Mouse (Mus musculus) adrenal gland, adult 2 months (tissue): Measurements from ENCODE around the gene 1810046K07Rik. TPM values are rescaled to one million over a fixed set of nuclear protein-coding genes. Genes with fewer than 3 reads are reported as not detected.

Source experiments
- DNase-seq: peaks from one replicate; pipeline ENCODE4 v3.0.0; 2021
- polyA plus RNA-seq: library from polyadenylated mRNA; depleted of rRNA; stranded (reverse); fragments of >200 nt; gene quantifications from 2 replicates; pipeline ENCODE4 v1.2.3, GENCODE M21; 2012; rRNA removed
- total RNA-seq, 2 experiments: library from RNA; stranded (reverse); gene quantifications; 2 replicates each; pipeline ENCODE4 v1.2.3; 2021

Gene 1810046K07Rik
- total and polyA plus RNA-seq, 3 experiments, result not detected

DNA sequence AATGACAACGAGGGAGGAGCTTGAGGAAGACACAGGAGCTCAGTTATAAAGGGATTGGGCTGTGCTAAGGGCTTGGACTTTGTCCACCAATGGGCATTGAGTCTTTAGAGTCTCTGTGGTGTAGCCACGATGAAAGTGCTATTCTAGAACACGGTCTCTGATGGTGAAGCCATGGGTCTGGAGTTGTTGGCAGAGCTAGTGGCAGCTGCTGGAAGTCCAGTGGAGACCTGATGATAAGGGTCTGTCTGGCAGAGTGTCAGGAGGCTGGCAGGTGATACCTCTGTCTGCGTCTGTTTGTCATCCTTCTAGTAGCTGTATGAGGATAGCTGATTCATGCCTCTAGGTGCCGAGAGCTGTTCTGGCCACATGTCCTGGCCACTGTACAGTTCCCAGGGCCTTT is 24.7 kb downstream of the 1810046K07Rik start:
- no peak for DNase-seq

DNA sequence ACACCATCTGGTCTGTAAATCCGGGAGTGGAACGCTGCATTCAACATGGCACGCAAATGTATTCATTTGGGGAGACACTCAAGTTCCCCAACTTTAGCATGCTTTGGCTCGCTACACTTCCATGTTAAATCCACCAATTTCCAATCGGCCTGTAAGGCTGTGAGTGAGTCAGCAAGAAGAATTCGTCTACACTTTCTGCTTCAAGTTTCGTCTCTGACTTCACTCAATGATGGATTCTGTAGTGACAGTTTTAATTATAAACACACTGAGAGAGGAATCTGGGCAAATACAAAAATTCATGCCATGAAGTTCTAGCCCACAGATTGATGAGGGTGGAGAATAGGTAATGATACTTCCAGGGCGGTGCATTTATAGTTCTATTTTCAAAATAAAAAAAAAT is 35.2 kb downstream of the 1810046K07Rik start:
- no peak for DNase-seq

GRCm38 (mm10) chr9:51292674-51293073 is 36.0 kb downstream of the 1810046K07Rik start:
- peak; percentile 70 for DNase-seq

DNA sequence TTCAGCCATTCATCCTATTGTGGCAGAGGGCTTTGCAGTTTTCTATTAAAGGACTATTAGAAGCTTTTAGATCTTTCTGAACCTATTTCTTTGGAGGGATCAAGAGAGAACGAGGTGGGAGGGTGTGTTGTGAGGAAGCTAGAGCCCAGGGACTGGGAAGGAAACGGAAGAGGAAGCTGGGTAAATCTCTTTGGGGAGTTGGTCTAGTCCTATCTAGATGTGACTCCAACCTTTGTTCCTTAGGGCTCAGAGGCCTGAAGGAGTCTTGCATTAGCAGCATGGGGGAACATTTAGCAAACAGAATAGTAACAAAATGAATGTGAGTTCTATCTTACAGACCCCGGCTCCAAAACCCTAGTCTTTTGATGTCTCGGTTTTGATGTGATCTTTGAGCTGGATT is 37.7 kb downstream of the 1810046K07Rik start:
- no peak for DNase-seq

DNA sequence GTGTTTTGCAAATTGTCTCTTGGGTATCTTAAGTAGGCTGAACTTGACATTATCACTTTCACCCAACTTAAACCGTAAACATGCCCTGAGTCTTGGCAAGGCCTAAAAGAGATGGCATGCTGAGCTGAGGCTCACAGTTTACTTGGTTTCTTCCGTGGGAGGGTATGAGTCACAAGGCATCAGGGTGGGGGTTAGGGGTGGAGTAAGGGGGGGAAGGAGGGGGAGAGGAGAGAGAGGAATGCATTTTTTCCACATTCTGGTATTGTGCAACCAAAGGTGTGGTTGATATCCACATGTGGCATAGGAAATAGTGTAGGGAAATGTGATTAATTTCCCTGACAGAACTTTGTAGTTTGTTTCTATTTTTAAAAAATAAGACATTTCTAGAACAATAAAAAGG is 42.6 kb downstream of the 1810046K07Rik start:
- peak; percentile 45 for DNase-seq

- DNase-seq, result peak; percentile 92
Measured at GRCm38 (mm10) chr9:51278500-51279381, 50.0 kb downstream of the 1810046K07Rik start, which contains the start of gene Colca2. Colca2 (minus strand) TSS chr9:51278569.

DNA sequence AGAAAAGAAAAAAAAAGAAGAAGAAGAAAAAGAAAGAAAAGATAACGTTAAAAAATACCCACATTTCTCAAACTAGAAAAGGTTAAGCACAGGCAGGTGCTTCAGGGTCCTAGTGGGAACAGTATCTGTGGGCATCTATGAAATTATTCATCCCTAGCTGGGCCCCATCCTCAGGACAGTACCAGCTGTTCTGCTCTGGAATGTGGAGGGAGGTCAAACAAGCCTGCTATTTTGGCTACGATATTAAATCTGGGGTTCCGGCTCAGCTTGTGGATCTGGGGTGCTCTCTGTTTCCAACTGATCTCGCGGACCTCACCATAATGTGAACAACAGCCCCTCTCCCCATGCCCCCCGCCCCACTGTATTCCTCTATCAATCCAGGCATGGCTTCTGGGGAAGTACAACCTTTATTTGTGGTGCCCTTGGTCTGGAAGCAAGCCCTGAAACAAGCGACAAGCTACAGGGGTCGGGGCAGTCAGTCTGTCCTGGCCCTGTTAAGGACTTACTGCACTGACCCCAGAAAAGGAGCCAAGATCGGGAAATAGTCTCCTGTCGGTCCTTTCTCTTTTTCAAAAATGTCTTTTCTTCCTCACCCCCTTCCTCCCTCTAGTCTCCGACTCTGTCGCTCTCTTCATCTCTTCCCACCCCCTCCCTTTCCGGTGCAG is 50.8 kb downstream of the 1810046K07Rik start:
- DNase-seq, result no peak

GRCm38 (mm10) chr9:51274678-51275077 is 54.0 kb downstream of the 1810046K07Rik start:
- peak; percentile 47 for DNase-seq

DNA sequence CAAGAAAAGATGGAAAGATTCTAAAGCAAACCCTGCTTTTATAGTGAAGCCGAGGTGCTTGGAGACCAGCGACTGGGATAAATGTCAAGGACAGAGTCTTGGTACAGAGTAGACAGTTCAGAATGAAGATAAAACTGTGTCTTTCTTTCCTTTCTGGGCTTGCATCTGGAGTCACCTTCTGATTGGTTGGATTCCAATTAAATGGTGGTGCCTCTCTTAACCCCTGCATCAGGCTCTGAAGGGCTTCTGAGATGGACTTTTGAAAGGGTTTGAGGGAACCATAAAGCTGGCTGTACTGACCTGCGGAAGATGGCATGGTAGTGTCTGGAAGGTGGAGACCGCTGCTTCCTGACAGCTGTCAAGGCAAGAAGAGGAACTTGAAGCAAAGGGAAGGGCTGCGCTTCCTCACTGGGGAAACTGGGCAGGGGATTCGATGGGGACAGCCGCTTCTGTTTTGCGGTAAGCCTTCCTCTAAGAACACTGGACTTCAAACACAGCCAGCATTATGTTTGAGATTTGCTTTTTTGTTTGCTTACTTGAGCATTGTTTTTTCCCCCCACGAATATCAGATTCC is 55.0 kb downstream of the 1810046K07Rik start:
- peak; percentile 60 for DNase-seq

DNA sequence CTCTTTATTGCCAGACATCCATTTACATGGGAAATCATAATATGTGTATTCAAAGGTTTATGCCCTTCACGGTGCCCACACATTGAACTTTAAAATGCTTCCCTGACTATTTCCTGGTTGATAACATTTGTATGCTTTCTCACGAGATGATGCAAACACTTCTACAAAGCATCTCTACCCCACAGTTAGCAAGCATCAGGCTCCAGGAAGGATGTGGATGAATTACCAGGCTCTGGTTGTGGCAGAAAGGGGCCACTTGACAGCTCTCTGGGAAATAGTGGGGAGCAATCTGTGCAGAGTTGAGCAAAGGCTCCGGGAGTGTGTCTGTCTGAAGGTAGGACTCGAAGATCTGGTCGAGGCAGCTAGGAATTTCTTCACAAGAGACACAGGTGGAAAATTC is 56.6 kb downstream of the 1810046K07Rik start:
- no peak for DNase-seq

DNA sequence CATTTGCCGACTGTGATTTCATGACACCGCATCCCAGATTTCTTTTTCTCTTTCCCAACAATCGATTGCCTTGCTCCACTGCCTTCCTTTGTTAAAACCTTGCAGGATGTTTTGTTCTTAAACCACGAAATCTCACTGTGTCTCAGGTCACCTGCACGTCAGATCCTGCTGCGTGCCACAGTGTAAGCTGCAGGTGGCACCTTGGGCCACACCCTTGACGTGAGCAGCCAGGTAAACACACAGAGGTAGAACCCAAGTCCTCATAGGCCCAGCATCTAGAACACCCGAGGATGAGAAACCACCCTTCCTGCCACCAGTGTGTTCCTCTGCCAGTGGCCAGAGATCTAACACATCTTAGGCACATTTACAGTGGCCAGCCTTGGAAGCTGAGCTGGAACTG is 57.6 kb downstream of the 1810046K07Rik start:
- DNase-seq, result no peak

- no peak for DNase-seq
Measured at GRCm38 (mm10) chr9:51268852-51269251, 59.9 kb downstream of the 1810046K07Rik start.

GRCm38 (mm10) chr9:51258426-51258825 is 70.3 kb downstream of the 1810046K07Rik start:
- no peak for DNase-seq

- DNase-seq, result no peak
Measured at GRCm38 (mm10) chr9:51256780-51257502, 71.8 kb downstream of the 1810046K07Rik start.

Other genes starting within 250 kb of the 1810046K07Rik start
- not detected for gene 4833427G06Rik, start 226.8 kb downstream of the 1810046K07Rik start, total RNA-seq
- not detected in 2 replicates for gene 4833427G06Rik, start 226.8 kb downstream of the 1810046K07Rik start, polyA plus RNA-seq
- gene Gm32742, start 163.4 kb downstream of the 1810046K07Rik start, total RNA-seq, result not detected
- not detected in 2 replicates for gene Gm32742, start 163.4 kb downstream of the 1810046K07Rik start, polyA plus RNA-seq
- under 1 TPM; 0.32 to 0.48 TPM for gene Pou2af1, start 115.2 kb downstream of the 1810046K07Rik start, total RNA-seq
- gene Pou2af1, start 115.2 kb downstream of the 1810046K07Rik start, polyA plus RNA-seq, result 0.41 and 0.45 TPM in 2 replicates
- gene Colca2, start 50.3 kb downstream of the 1810046K07Rik start, total RNA-seq, result 1 to 10 TPM; 2.2 to 4.0 TPM
- 3.5 and 3.8 TPM in 2 replicates for gene Colca2, start 50.3 kb downstream of the 1810046K07Rik start, polyA plus RNA-seq